Mouse (Mus musculus) embryonic facial prominence, embryonic 11.5 days (tissue): Measurements from ENCODE around the gene Gnb2. TPM values are rescaled to one million over a fixed set of nuclear protein-coding genes. Genes with fewer than 3 reads are reported as not detected.

Experiments used
- ATAC-seq: fragments of 200-750 bp; cut with Nextera tagmentation; replicated peaks from 2 replicates; pipeline ENCODE4 v1.8.0; 2017; ENCODE audit warnings: low read depth; ENCODE audit not compliant: insufficient number of reproducible peaks, low FRiP score, low TSS enrichment
- DNase-seq: peaks from one replicate; pipeline ENCODE4 v3.0.0-alpha.2; 2015; ENCODE audit warnings: low spot score
- H3K27ac ChIP-seq: fragments of 300-500 bp; sonication (generic); replicated peaks from 2 replicates; pipeline ENCODE4 v1.5.1; 2014; ENCODE audit warnings: mild to moderate bottlenecking, low read depth, low read length, control low read depth
- H3K27me3 ChIP-seq: fragments of 300-500 bp; sonication (generic); 2 replicates; pipeline ENCODE4 v1.6.1; 2014; ENCODE audit warnings: mild to moderate bottlenecking, low read length, moderate library complexity, mixed read lengths; ENCODE audit not compliant: control insufficient read depth, insufficient read depth
- H3K36me3 ChIP-seq: fragments of 300-500 bp; sonication (generic); replicated peaks from 2 replicates; pipeline ENCODE4 v1.6.1; 2014; ENCODE audit warnings: low read depth, mild to moderate bottlenecking, low read length, moderate library complexity, mixed read lengths; ENCODE audit not compliant: control insufficient read depth, insufficient read depth
- H3K4me1 ChIP-seq: fragments of 300-500 bp; sonication (generic); 2 replicates; pipeline ENCODE4 v1.6.1; 2014; ENCODE audit warnings: low read length, mixed read lengths; ENCODE audit not compliant: control insufficient read depth, insufficient read depth
- H3K4me2 ChIP-seq: fragments of 300-500 bp; sonication (generic); 2 replicates; pipeline ENCODE4 v1.6.1; 2014; ENCODE audit warnings: low read depth, mild to moderate bottlenecking, control low read depth, low read length, moderate library complexity
- H3K4me3 ChIP-seq: fragments of 300-500 bp; sonication (generic); 2 replicates; pipeline ENCODE4 v1.5.1; 2014; ENCODE audit warnings: low read depth, low read length, control low read depth
- H3K9ac ChIP-seq: fragments of 300-500 bp; sonication (generic); replicated peaks from 2 replicates; pipeline ENCODE4 v1.6.1; 2014; ENCODE audit warnings: mild to moderate bottlenecking, control low read depth, low read length
- H3K9me3 ChIP-seq: fragments of 300-500 bp; sonication (generic); replicated peaks from 2 replicates; pipeline ENCODE4 v1.6.1; 2016; ENCODE audit warnings: mild to moderate bottlenecking, low read length, inconsistent platforms, mixed read lengths; ENCODE audit not compliant: control insufficient read depth
- WGBS: fragments of 180-500 bp; shearing (Covaris S2); extraction: QIAGEN DNeasy Blood & Tissue Kit; methylation state at CpG from one replicate; pipeline ENCODE4 v1.1.7; 2014; 5-methylcytosine and 5-hydroxymethylcytosine counted together
- polyA plus RNA-seq: library from polyadenylated mRNA; unstranded; fragments of >200 nt; fragmentation: Nextera tagmentation; extraction: Ambion mirVana; gene quantifications from 2 replicates; pipeline ENCODE4 v1.2.1, GENCODE M21; 2014

Gnb2 gene
- polyA plus RNA-seq, 1 experiment from 2014 or later, result 367 TPM

- no peak for ATAC-seq
- DNase-seq, result no peak
- WGBS, result 63% methylated on average over 4 of the region's 4 CpGs
Observed at GRCm38 (mm10) chr5:137537461-137537860, 4.2 kb upstream of the Gnb2 start.

GRCm38 (mm10) chr5:137535318-137535717 is 2.0 kb upstream of the Gnb2 start:
- Histone ChIP-seq H3K4me3 (no peak overlapping the region), H3K27me3 (no peaks in the 10 kb centered on the region), H3K4me2 (no peak overlapping the region), H3K4me1 (peaks cover 3% of the 10 kb centered on the region; the same call in 1 of the 2 replicates), H3K9ac (no peak overlapping the region), H3K9me3 (no peaks in the 10 kb centered on the region), H3K36me3 (no peaks in the 10 kb centered on the region), H3K27ac (no peak overlapping the region)
- WGBS, result 82% methylated on average over 9 of the region's 9 CpGs
- DNase-seq (no peak), ATAC-seq (no peak)

More at GRCm38 (mm10) chr5:137537461-137537860, 4.2 kb upstream of the Gnb2 start:
- Histone ChIP-seq H3K4me1 (no peaks in the 10 kb centered on the region), H3K36me3 (no peaks in the 10 kb centered on the region), H3K4me2 (no peak overlapping the region), H3K27me3 (no peaks in the 10 kb centered on the region), H3K4me3 (no peak overlapping the region), H3K27ac (no peak overlapping the region), H3K9ac (no peak overlapping the region), H3K9me3 (no peaks in the 10 kb centered on the region)

- no peaks in the 10 kb centered on the region for H3K9me3 ChIP-seq
- DNase-seq, result no peak
- H3K27me3 ChIP-seq, result no peaks in the 10 kb centered on the region
- WGBS, result 91% methylated on average over 3 of the region's 3 CpGs
- H3K4me2 ChIP-seq, result no peak overlapping the region
- H3K36me3 ChIP-seq, result no peaks in the 10 kb centered on the region; the same call in 1 of the 2 replicates
- H3K27ac ChIP-seq, result no peak overlapping the region
- H3K4me1 ChIP-seq, result peaks cover 3% of the 10 kb centered on the region; the same call in 1 of the 2 replicates
- H3K4me3 ChIP-seq, result no peak overlapping the region
- H3K9ac ChIP-seq, result no peak overlapping the region
- no peak for ATAC-seq
Observed at GRCm38 (mm10) chr5:137534762-137535161, 1.5 kb upstream of the Gnb2 start.

- Histone ChIP-seq H3K4me2 (peak overlapping the region; percentile 89), H3K4me3 (peak overlapping the region; percentile 84), H3K9ac (peak overlapping the region; percentile 87), H3K4me1 (peaks cover 3% of the 10 kb centered on the region; the same call in 1 of the 2 replicates), H3K27me3 (no peaks in the 10 kb centered on the region), H3K36me3 (peaks cover 15% of the 10 kb centered on the region), H3K27ac (peak overlapping the region; percentile 84), H3K9me3 (no peaks in the 10 kb centered on the region)
- ATAC-seq (no peak), DNase-seq (no peak)
- WGBS, result 0% methylated on average over 12 of the region's 12 CpGs
Observed at GRCm38 (mm10) chr5:137532808-137533116, 548 bp downstream of the Gnb2 start.

- peak overlapping the region; percentile 87 for H3K9ac ChIP-seq
- H3K4me2 ChIP-seq, result peak overlapping the region; percentile 89
- under 1% methylated on average over 19 of the region's 19 CpGs for WGBS
- ATAC-seq, result no peak
- DNase-seq, result no peak
- H3K27ac ChIP-seq, result peak overlapping the region; percentile 84
- peaks cover 15% of the 10 kb centered on the region for H3K36me3 ChIP-seq
- peaks cover 3% of the 10 kb centered on the region; the same call in 1 of the 2 replicates for H3K4me1 ChIP-seq
- H3K27me3 ChIP-seq, result no peaks in the 10 kb centered on the region
- no peaks in the 10 kb centered on the region for H3K9me3 ChIP-seq
- peak overlapping the region; percentile 84 for H3K4me3 ChIP-seq
Observed at GRCm38 (mm10) chr5:137532131-137532807, 1.0 kb downstream of the Gnb2 start.

GRCm38 (mm10) chr5:137531414-137532130 is 1.7 kb downstream of the Gnb2 start:
- peak overlapping the region; percentile 87 for H3K9ac ChIP-seq
- H3K4me2 ChIP-seq, result peak overlapping the region; percentile 89
- H3K4me3 ChIP-seq, result peak overlapping the region; percentile 84
- ATAC-seq (peak; percentile 5; the same call in 1 of the 2 replicates), DNase-seq (peak; percentile 24)
- H3K4me1 ChIP-seq, result peaks cover 3% of the 10 kb centered on the region; the same call in 1 of the 2 replicates
- H3K9me3 ChIP-seq, result no peaks in the 10 kb centered on the region
- H3K27ac ChIP-seq, result peak overlapping the region; percentile 84
- under 1% methylated on average over 49 of the region's 51 CpGs for WGBS
- H3K27me3 ChIP-seq, result no peaks in the 10 kb centered on the region
- H3K36me3 ChIP-seq, result peaks cover 15% of the 10 kb centered on the region

GRCm38 (mm10) chr5:137530588-137531413 is 2.5 kb downstream of the Gnb2 start:
- Histone ChIP-seq H3K4me2 (peak overlapping the region; percentile 89), H3K4me1 (peaks cover 3% of the 10 kb centered on the region; the same call in 1 of the 2 replicates), H3K27me3 (no peaks in the 10 kb centered on the region), H3K9ac (peak overlapping the region; percentile 87), H3K27ac (peak overlapping the region; percentile 84), H3K36me3 (peaks cover 15% of the 10 kb centered on the region), H3K9me3 (no peaks in the 10 kb centered on the region), H3K4me3 (peak overlapping the region; percentile 84)
- under 1% methylated on average over 43 of the region's 46 CpGs for WGBS
- ATAC-seq (peak; percentile 34), DNase-seq (peak; percentile 81)
